Mouse (Mus musculus) midbrain, embryonic 16.5 days (tissue): ENCODE results near the gene Plppr3. TPM values are rescaled to one million over a fixed set of nuclear protein-coding genes. Genes with fewer than 3 reads are reported as not detected.
"Not testable (repeated sequence)": the region's sequence is repeated elsewhere in the genome, so short reads cannot be mapped to it uniquely, and the experiment has no call there.

Source experiments
- ATAC-seq: fragments of 200-750 bp; cut with Nextera tagmentation; 2 replicates; pipeline ENCODE4 v1.8.0; 2017; ENCODE audit warnings: moderate TSS enrichment
- H3K27ac ChIP-seq: fragments of 300-500 bp; sonication (generic); 2 replicates; pipeline ENCODE4 v1.5.1; 2014; ENCODE audit warnings: mild to moderate bottlenecking, low read length, mixed read lengths
- H3K27me3 ChIP-seq: fragments of 300-500 bp; sonication (generic); 2 replicates; pipeline ENCODE4 v1.6.1; 2014; ENCODE audit warnings: low read depth, low read length, mixed read lengths; ENCODE audit not compliant: control insufficient read depth, insufficient read depth
- H3K36me3 ChIP-seq: fragments of 300-500 bp; sonication (generic); 2 replicates; pipeline ENCODE4 v1.6.1; 2014; ENCODE audit warnings: mild to moderate bottlenecking, low read length, moderate library complexity, mixed read lengths; ENCODE audit not compliant: control insufficient read depth, insufficient read depth
- H3K4me1 ChIP-seq: fragments of 300-500 bp; sonication (generic); 2 replicates; pipeline ENCODE4 v1.6.1; 2014; ENCODE audit warnings: mild to moderate bottlenecking, low read length, mixed read lengths; ENCODE audit not compliant: control insufficient read depth, insufficient read depth
- H3K4me2 ChIP-seq: fragments of 300-500 bp; sonication (generic); 2 replicates; pipeline ENCODE4 v1.6.1; 2014; ENCODE audit warnings: mild to moderate bottlenecking, low read length, mixed read lengths
- H3K4me3 ChIP-seq: fragments of 300-500 bp; sonication (generic); 2 replicates; pipeline ENCODE4 v1.5.1; 2014; ENCODE audit warnings: low read depth, mild to moderate bottlenecking, low read length, moderate library complexity, mixed read lengths
- H3K9ac ChIP-seq: fragments of 300-500 bp; sonication (generic); 2 replicates; pipeline ENCODE4 v1.6.1; 2014; ENCODE audit warnings: low read depth, low read length, mixed read lengths
- H3K9me3 ChIP-seq: fragments of 300-500 bp; sonication (generic); replicated peaks from 2 replicates; pipeline ENCODE4 v1.6.1; 2014; ENCODE audit warnings: mild to moderate bottlenecking, low read length, mixed read lengths; ENCODE audit not compliant: control insufficient read depth, poor library complexity, severe bottlenecking
- WGBS: fragments of 180-500 bp; shearing (Covaris S2); extraction: QIAGEN DNeasy Blood & Tissue Kit; methylation state at CpG from one replicate; pipeline ENCODE4 v1.1.7; 2014; 5-methylcytosine and 5-hydroxymethylcytosine counted together
- polyA plus RNA-seq: library from polyadenylated mRNA; unstranded; fragments of >200 nt; fragmentation: Nextera tagmentation; extraction: Ambion mirVana; gene quantifications from 2 replicates; pipeline ENCODE4 v1.2.1, GENCODE M21; 2015

Gene Plppr3
- polyA plus RNA-seq, 1 experiment from 2014 or later, result 471 TPM

DNA sequence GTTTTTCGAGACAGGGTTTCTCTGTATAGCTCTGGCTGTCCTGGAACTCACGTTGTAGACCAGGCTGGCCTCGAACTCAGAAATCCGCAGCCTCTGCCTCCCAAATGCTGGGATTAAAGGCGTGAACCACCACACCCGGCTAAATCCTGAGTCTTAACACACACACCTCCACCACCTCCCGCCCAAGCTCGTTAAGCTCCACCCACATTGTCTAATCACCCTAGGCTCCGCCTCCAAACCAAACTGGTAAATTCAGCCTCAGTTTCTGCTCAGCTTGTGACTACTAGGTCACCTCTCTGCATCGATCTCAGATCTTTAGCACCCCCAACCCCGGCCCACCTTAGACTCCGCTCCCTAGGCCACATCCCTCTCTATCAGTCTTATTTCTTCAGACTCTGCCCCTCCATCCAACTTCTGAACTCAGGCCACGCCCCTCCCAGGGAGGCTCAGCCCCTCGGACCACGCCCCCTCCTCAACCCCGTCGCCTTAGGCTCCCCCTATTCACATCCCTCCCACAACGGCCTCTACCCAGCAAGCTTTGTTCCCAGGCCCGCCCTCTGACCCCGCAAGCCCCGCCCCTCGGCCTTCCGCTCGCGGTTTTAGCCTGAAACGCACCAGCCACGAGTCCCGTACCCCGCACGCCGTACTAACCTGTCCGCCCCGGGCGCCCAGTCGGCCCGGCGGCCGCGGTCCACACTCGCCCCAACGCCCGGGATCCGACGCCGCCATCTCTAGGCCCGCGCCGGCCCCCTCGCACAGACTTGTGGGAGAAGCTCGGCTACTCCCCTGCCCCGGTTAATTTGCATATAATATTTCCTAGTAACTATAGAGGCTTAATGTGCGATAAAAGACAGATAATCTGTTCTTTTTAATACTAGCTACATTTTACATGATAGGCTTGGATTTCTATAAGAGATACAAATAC is 34.0 kb upstream of the Plppr3 start, which contains the start of gene Med16:
Gene Med16 (minus strand): TSS at position 757 of the 925 bp plus-strand sequence.
- peak; percentile 88 for ATAC-seq
- peak within 1 kb of the TSS; percentile 97 for H3K9ac ChIP-seq
- no peaks in the 10 kb centered on the region for H3K27me3 ChIP-seq
- peak within 1 kb of the TSS; percentile 84 for H3K4me3 ChIP-seq
- WGBS, result 1% methylated on average over 52 of the region's 52 CpGs
- H3K4me1 ChIP-seq, result peaks cover 5% of the 10 kb centered on the region; the same call in 1 of the 2 replicates
- H3K9me3 ChIP-seq, result no peaks in the 10 kb centered on the region
- peak within 1 kb of the TSS; percentile 56 for H3K4me2 ChIP-seq
- H3K36me3 ChIP-seq, result peaks cover 24% of the 10 kb centered on the region; the same call in 1 of the 2 replicates
- H3K27ac ChIP-seq, result peak within 1 kb of the TSS; percentile 99

DNA sequence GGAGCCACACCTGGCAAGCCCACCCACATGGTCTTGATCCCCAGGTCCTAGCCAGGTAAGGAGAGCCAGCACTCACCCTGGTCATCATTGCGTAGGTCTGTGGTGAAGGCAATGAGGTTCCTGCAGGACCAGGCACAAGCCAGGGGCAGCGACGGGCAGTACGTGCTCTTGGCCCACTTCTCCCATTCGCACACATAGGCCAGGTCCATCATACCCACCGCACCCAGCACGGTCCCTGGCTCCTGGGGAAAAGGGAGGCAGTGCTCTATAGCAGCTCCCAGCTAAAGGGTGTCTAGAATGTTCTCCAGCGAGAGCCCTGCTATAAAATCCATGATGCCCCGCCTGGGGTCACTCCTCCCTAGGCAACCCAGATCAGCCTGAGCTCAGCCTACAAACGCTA is 33.0 kb upstream of the Plppr3 start:
- Histone ChIP-seq H3K4me3 (no peak overlapping the region), H3K27ac (no peak overlapping the region), H3K27me3 (no peaks in the 10 kb centered on the region), H3K4me1 (peaks cover 5% of the 10 kb centered on the region; the same call in 1 of the 2 replicates), H3K4me2 (no peak overlapping the region), H3K36me3 (peaks cover 25% of the 10 kb centered on the region; the same call in 1 of the 2 replicates), H3K9ac (no peak overlapping the region), H3K9me3 (no peaks in the 10 kb centered on the region)
- ATAC-seq, result no peak
- 94% methylated on average over 10 of the region's 10 CpGs for WGBS

DNA sequence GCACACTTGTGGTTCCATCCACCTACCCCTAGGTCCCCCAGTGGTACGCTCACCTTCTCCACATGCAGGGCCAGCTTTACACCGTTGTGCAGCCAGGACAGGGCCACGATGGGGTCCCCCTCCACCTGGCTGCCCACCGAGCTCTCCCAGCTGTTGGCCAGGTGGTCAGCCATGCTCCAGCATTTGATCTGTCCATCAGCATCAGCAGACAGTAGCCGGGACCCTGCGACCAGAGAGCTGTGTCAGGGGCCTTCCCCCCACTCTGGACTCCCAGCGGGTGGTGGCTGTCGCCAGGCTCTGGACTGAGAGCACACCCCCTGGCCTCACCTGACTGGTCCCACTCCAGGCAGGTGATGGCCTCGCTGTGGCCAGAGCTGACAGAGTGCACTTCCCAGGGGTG is 32.3 kb upstream of the Plppr3 start:
- no peaks in the 10 kb centered on the region for H3K27me3 ChIP-seq
- peaks cover 20% of the 10 kb centered on the region; the same call in 1 of the 2 replicates for H3K36me3 ChIP-seq
- H3K4me2 ChIP-seq, result no peak overlapping the region
- H3K27ac ChIP-seq, result no peak overlapping the region
- peaks cover 5% of the 10 kb centered on the region; the same call in 1 of the 2 replicates for H3K4me1 ChIP-seq
- H3K9ac ChIP-seq, result no peak overlapping the region
- 90% methylated on average over 9 of the region's 9 CpGs for WGBS
- no peak for ATAC-seq
- no peak overlapping the region for H3K4me3 ChIP-seq
- H3K9me3 ChIP-seq, result no peaks in the 10 kb centered on the region

DNA sequence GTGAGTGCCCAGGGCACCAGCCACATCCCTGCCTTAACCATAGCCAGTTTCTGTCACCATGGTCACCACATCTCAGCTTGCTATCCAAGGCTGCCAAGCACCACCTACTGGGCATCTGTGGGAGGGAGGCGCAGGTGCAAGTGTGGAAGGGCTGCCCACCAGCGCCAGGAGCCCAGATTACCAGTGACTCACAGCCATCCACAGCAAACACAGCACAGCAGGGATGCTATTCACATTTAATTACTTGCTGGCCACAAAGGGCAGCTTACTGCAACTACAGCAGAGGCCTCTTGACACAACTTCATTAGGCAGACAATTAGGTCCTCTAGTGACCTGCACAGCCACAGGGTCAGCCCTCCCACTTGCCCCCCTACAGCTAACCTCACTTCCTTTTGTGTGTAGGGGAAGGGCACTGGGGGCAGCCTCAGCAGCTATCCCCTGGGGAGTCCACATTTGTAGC is 26.5 kb upstream of the Plppr3 start:
- peak; percentile 55 for ATAC-seq
- Histone ChIP-seq H3K9me3 (no peaks in the 10 kb centered on the region), H3K4me1 (no peaks in the 10 kb centered on the region), H3K4me3 (no peak overlapping the region), H3K27me3 (no peaks in the 10 kb centered on the region), H3K9ac (no peak overlapping the region), H3K4me2 (no peak overlapping the region), H3K36me3 (peaks cover 26% of the 10 kb centered on the region), H3K27ac (peak overlapping the region; percentile 55; the same call in 1 of the 2 replicates)
- 14% methylated on average over 2 of the region's 2 CpGs for WGBS

DNA sequence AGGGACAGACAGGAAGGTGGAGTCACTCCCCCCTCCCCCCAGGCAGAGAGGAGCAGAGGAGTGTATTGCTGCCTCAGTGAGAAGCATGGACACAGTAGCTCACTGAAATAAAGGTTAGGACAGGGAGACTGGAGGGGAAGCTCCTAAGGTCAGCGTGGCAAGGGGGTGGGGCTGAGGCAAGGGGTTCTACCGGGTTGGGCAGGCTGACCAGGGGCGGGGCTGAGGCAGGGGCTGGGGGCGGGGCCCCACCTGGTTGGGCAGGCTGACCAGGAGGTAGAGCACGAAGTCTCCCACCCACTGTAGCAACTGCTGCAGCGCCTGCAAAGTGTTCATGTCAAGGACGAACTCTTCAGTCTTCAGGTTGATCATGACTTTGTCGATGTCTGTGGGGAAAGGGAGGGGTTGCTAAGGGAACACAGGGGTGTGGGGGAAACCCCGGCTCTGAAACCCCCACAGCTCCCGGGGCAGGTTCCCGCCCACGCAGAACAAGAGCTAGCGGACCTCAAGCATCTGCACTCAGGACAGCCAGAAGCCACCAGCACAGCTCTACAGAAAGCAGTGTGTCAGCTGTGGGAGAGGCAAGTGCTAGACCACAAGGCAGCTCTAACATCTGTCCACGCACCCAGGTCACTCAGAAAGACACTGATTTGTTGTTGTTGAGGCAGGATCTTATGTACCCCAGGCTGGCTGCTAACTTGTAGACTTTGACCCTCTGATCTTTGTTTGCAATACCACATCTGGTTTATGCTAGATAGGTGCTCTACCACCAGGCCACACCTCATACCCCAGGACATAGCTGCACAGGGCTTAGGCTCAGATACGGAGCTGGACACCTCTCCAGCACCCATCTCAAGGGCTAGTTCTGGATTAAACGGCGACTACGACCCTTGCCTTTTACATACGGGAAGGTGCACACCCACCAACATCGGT is 23.1 kb upstream of the Plppr3 start:
- H3K4me2 ChIP-seq, result no peak overlapping the region
- H3K27me3 ChIP-seq, result no peaks in the 10 kb centered on the region
- H3K4me1 ChIP-seq, result no peaks in the 10 kb centered on the region
- H3K27ac ChIP-seq, result no peak overlapping the region
- 55% methylated on average over 20 of the region's 20 CpGs for WGBS
- no peak overlapping the region for H3K4me3 ChIP-seq
- peaks cover 21% of the 10 kb centered on the region for H3K36me3 ChIP-seq
- H3K9me3 ChIP-seq, result no peaks in the 10 kb centered on the region
- ATAC-seq, result no peak
- no peak overlapping the region for H3K9ac ChIP-seq

DNA sequence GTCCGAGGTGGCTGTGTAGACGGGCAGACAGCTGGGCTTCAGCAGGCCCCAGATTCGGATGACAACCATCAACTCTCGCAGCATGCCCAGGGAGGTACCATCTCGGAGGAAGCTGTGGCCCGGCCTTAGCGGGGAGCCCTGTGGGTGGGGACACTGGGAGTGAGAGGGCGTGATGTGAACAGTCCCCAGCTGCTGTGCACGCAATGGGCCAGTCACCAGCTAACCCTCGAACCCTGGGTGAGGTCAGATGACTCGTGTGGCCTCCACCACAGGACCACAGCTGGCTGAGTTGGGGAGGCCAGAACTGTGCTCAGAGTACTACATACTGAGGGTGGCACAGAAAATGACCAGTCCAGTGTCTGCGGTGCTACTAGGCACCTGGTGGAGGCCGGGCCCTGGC is 22.4 kb upstream of the Plppr3 start:
- WGBS, result 88% methylated on average over 13 of the region's 13 CpGs
- Histone ChIP-seq H3K4me2 (no peak overlapping the region), H3K36me3 (peaks cover 21% of the 10 kb centered on the region), H3K27me3 (no peaks in the 10 kb centered on the region), H3K4me3 (no peak overlapping the region), H3K9me3 (no peaks in the 10 kb centered on the region), H3K4me1 (no peaks in the 10 kb centered on the region), H3K27ac (no peak overlapping the region), H3K9ac (no peak overlapping the region)
- ATAC-seq, result no peak

DNA sequence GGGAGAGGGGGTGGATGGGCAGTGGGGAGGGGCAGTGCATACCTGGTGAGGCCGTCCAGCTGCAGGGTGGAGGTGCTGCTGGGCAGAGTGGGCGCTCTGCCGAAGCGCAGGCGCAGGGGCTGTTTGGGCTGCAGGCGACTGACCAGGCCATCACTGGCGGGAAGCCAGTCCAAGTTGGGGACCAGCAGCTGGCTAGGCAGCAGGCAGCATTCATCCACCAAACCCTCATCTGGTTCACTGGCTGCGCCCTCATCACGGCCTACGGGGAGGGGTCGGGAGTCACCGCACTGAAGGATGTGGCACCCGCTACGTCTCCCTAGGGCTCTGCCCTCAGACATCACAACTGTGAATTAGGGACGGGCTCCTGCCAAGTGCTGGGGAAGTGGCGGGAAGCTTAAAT is 21.9 kb upstream of the Plppr3 start:
- H3K27me3 ChIP-seq, result no peaks in the 10 kb centered on the region
- H3K4me2 ChIP-seq, result no peak overlapping the region
- ATAC-seq, result no peak
- no peak overlapping the region for H3K27ac ChIP-seq
- no peaks in the 10 kb centered on the region for H3K4me1 ChIP-seq
- H3K36me3 ChIP-seq, result peaks cover 21% of the 10 kb centered on the region
- no peaks in the 10 kb centered on the region for H3K9me3 ChIP-seq
- H3K9ac ChIP-seq, result no peak overlapping the region
- no peak overlapping the region for H3K4me3 ChIP-seq
- WGBS, result 87% methylated on average over 16 of the region's 16 CpGs

DNA sequence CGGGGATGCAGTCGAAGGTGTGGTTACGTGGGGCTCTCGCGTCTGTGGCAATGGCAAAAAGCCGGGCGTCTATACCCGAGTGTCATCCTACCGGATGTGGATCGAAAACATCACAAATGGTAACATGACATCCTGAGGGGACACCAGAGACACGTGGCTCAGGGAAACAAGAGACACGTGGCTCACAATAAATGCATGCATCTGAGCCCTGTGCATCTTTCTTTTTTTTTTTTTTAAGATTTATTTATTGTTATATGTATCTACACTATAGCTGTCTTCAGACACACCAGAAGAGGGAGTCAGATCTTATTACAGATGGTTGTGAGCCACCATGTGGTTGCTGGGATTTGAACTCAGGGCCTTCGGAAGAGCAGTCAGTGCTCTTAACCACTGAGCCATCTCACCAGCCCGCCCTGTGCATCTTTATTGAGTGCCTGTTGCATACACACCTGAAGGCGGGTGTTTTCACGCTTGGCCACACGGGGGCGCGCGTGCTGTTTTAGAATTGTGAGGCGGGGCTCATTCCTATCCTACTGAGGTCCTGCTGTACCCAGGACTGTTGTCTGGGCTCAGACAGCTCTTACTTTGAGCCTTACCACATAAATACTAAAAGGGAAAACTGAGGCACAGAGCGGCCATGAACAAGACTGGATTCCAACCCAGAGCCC is 18.2 kb upstream of the Plppr3 start:
- ATAC-seq, result 0 out of 2 replicates have a peak, but pooled peaks have one; percentile 50
- H3K27ac ChIP-seq, H3K9ac ChIP-seq, H3K9me3 ChIP-seq, H3K4me3 ChIP-seq, H3K27me3 ChIP-seq, H3K4me2 ChIP-seq, H3K4me1 ChIP-seq: not testable (repeated sequence)
- H3K36me3 ChIP-seq, result peaks cover 11% of the 10 kb centered on the region
- 45% methylated on average over 22 of the region's 22 CpGs for WGBS
